Mouse (Mus musculus): Measurements from ENCODE around the gene Kctd13.
"Not testable (repeated sequence)": the region's sequence is repeated elsewhere in the genome, so short reads cannot be mapped to it uniquely, and the experiment has no call there.

Gene Kctd13

DNA sequence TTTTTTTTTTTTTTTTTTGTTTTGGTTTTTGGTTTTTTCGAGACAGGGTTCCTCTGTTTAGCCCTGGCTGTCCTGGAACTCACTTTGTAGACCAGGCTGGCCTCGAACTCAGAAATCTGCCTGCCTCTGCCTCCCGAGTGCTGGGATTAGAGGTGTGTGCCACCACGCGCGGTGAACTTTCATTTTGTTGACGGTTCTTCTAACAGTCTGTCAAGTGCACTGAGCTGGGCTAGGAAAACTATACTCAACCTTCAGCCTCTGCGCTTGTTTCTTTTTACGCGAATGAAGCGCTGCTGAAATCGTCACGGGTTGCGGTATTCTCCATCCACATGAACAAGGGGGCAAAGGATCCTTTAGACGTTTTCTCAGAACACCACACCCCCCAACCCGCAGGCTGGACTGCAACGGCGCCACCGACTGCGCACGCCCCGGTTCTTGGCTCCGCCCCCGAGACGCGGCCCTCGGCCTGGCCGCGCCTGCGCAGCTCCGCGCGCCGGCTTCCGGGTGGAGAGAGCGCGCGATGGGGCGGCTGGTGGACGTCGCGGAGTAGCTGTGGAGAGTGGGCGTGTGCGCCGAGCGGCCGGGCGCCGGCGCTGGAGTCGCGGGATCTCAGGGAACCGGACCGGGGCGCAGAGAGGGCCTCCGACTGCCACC is at the start of gene Kctd13:
Kctd13 (plus strand) TSS at position 496 of the 654 bp plus-strand sequence.
- DNase-seq (ENCODE audit: low spot score): peak; percentile 94

DNA sequence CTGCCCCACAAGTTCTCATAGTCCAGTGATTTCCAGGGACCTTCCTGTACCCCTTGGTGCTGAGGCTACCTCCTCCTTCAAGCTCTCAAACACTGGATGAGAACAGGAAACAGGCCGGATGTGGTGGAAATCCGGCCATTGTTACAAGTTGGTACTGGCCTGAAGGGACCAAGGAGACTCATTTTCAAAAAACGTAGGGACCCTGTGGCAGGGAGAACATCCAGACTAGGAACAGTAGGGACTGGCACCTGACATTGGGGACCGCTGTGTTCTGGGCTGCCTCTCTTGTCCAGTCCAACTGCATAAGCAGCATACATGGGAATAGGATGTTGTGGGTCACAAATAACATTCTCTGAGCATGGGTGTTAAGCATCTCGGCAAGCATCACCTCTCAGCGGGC is 47.6 kb upstream of the Kctd13 start:
- DNase-seq (ENCODE audit: low spot score): no peak

DNA sequence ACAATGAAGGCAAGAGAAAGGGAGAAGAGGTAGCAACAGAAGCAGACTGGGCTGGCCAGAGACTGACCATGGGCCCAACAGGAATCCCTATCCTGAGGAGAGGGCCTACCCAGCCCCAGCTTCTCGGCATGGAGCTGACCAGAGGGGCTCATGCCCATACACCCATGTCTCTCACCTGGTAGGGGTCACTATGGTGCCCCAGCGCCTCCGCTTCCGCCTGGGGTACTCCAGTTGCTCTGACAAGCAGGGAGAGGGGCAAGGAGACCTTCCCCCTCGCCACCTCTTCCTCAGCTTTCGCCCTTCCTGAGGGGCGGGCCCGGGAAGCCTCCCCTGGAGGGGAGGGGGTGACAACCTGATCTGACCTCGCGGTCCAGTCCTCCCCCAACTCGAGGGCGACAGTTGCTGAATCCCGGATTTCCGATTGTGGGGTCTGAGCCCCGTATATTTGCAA is 44.9 kb upstream of the Kctd13 start:
- DNase-seq (ENCODE audit: low spot score): peak; percentile 8

DNA sequence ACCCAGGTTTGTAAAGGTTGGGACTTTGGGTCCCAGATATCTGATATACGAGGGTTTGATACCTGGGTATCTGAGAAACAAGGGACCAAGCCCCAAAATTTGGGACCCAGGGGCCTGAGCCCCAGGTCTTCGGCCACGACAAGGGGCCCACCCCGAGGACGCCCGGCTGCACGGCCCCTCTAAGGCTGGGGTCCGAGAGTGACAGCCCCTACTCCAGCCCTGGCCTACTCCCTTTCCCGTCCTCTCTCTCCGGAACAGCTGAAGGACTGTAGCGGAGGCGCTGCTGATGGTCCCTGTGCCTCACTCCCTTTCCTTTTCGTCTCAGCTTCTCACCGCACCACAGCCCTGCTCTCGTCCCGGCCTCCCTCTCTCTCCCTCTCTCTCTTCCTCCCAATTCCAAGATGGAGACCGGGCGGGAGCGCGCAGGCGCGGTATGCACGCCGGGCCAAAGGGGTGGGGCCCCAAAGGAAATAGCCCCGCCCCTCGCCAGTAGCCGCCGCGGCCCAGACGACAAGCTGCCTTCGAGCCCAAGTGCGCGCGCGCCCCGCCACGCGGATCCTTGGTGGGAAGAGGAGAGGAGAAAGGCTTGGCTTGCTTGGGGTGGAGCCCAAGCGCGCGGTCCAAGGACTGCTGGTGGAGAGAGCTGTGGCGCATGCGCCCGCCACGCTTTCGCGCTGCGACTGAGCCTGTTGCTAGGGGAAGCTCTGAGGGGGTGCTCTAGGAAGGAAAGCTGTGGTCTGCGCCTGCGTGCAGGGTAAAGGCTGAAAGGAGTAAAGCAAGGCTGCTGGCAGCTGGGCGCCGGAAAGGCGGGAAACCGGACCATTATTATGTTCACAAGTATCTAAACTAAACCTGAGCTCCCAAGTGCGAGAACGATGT is 44.2 kb upstream of the Kctd13 start, which contains the start of gene Taok2:
Taok2 (minus strand) TSS at position 418 of the 879 bp plus-strand sequence.
- peak; percentile 92 for DNase-seq (ENCODE audit: low spot score)

DNA sequence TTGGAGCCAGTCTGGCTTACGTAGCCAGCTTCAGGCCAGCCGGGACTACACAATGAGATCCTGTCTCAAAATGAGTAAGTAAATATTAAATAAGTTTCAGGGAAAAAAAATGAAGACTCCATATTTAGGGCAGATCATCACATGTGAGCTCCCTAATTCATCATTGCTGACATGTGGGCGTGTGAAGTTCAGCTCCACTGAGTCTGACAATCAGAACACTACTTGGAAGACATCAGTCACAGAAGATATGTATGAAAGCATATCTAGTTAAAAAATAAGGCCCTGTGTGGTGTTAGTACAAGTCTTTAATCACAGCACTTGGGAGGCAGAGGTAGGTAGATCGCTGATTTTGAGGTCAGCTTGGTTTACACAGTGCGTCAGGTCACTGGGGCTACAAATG is 41.4 kb upstream of the Kctd13 start:
- no peak for DNase-seq (ENCODE audit: low spot score)

DNA sequence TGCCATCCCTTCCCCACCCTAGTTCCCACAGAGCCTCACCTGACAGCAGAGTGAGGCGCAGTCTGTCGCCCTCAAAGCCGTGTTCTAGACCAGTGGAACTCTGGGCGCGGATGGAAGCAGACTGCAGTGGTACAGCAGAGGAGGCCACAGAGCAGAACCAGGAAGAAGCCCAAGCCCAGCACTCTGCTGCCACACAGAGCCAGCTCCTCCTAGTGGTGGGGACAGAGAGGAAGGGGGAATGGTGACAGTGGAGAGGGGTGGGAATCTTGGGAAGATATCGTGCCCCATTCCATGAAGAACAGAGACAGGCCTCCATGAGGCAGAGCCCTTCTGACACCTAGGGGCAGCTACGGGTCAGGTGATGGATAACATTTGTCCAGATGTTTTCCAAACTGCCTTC is 39.8 kb upstream of the Kctd13 start:
- DNase-seq (ENCODE audit: low spot score): no peak

DNA sequence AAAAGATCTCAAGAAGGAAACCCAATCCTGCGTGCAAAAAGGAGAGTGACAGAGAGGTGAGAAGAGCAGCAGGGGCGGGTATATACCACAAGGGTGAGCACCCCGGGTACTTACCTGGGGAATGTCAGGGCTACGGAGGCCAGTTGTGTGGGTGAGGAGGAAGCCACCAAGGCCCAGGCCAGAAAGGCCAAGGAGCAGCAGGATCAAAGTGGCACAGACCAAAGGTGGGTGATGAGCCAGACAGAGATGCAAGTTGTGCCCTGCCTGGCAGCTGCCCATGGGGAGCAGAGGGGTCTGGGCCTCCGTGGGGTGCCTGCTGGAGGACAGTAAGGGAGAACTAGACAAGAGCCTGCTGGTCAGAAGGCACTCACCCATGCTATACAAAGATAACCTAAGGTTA is 31.8 kb upstream of the Kctd13 start:
- DNase-seq (ENCODE audit: low spot score): no peak

DNA sequence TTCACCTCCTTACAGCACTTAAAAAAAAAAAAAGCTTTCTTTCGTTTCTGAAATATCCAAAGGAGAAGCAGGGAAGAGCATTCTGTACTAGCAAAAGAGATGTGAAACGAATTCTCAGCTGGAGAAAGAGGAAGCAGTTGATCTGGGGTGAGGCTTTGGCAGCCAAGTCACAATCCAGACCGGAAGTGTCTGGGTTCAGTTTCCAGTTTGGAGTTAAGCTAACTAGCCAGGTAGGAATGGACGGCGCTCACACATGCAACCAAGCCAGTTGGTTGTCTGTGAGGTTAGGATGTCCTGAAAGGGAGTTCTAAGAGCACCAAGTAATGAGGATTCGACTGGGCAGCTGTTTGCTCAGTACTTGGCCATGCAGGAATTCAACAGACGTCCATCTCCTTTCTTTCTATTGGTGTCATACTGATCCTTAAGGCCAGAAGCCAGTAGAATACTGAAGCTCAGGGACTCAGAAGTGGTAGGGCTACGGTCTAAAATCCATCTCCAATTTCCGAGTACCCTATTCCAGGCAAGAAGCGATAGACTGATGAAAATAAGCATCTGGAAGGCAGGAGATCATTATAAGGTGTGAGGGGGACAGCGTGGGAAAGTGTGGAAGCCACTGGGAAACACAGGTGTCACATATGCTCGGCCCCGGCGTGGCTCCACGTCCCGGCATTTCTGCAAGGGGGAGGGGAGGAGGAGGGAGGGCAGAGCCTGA is 31.1 kb upstream of the Kctd13 start:
- peak; percentile 4 for DNase-seq (ENCODE audit: low spot score)

DNA sequence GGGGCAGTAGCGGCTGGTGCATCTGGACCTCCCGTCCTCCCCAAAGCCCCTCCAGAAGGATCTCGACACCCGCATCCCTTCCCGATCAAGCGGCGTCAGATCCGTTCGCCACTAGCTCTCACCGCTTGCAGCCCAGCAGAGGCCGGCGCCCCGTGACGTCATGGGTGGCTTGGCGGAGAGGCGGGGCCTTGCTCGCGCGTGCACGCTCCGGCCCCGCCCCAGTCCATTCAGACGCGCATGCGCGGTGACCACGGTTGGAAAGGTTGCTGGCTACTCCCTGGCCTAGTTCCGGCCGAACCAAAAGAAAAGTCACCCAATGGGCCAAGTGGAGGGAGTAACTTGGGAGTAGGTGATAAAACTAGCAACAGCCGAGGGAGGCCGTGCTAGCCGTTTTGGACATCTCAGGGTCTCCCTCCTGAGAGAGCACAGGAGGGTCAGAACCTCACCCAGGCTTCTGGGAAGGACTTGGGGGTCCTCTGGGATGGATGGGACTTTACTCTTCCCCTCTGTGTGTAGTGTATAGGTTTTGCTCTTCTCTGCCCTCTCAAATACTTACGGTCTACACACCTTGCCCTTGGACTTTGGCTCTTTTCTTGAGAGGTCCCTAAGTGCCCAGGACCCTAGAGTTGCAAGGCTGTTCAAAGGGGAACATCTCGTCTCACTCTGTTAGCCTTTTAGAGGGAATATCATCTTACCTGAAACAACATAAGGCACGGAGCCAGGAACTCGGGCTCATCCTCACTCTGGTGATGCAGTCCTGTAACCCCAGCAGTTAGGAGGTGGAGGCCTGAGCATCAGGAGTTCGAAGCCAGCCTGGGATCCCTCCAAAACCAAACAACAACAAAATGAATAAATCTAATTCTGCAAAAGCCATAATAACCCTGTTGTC is 30.3 kb upstream of the Kctd13 start:
- DNase-seq (ENCODE audit: low spot score): peak; percentile 84

DNA sequence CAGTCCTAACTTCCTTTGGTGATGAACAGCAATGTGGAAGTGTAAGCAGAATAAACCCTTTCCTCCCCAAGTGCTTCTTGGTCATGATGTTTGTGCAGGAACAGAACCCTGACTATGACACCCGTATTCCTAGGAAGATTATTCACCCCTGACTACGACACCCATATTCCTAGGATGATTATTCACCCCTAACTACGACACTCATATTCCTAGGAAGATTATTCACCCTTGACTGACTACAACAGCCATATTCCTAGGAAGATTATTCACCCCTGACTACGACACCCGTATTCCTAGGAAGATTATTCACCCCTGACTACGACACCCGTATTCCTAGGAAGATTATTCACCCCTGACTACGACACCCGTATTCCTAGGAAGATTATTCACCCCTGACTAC is 28.9 kb upstream of the Kctd13 start:
- not testable (repeated sequence) for DNase-seq (ENCODE audit: low spot score)

DNA sequence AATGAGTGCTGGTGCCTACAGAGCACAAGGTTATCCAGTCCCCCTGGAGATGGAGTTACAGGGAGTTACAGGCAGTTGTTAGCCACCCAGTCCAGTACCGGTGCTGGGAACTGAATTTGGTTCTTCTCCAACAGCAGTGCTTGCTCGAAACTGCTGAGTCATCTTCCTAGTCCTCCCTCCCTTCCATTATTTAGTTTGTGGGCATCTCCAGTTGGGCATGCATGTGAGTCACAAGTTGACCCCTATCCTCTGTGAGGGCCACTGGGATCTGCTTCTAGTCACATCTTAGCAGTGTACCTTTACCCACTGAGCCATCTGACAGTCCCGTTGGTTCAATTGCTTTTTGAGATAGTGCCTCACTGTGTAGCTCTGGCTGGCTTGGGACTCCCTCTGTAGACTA is 23.1 kb upstream of the Kctd13 start:
- DNase-seq (ENCODE audit: low spot score): no peak

DNA sequence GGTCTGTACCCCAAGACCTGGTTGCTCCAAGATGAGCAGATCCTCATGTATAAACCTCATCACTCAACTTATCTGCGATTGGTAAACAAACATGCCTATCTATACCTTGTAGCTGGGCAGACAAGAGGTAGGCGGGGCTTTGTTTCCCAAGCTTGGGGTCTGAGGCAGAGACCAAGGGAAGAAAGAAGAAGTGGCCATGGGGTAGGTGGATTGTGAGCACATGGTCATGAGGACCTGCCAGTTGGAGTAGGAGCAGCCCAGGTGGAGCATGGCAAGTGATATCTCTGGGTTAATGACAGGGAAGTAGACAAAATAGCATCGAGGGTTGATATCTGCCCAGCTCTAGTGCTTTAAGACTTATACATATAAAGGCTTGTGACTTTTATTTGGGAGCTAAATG is 13.8 kb upstream of the Kctd13 start:
- DNase-seq (ENCODE audit: low spot score): no peak

DNA sequence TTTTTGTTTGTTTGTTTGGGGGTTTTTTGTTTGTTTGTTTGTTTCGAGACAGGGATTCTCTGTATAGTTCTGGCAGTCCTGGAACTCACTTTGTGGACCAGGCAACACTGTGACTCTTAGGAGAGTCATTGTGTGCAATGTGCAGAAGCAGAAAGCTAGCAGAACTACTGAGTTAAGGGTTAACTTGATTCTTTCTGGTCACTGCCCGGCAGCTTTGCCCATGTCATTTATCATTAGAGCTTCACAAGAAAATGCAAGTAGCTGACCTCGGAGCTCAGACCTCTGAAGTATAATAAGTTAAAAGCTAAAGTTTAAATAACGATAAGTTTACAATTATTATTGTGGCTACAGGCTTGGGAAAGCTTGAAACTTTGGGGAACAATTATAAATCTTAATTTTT is 10.3 kb upstream of the Kctd13 start:
- not testable (repeated sequence) for DNase-seq (ENCODE audit: low spot score)

DNA sequence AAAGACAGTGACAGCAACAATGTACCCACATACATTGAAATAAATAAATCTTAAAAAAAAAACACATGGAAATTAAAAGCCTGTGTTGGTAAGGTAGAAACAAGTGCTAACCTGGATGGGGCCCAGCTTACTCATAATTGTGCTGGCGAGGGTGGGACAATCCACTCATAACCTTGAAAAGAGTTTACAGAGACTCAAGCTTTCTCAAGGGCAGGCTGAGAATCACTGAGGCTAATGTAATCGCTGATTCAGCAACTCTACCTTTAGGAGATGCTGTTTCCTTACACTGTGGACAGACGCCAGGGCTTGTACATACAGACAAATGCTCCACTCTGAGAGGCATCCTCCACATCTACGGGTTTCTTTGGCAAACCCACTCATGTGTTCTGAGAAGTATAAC is 8.7 kb upstream of the Kctd13 start:
- DNase-seq (ENCODE audit: low spot score): no peak

DNA sequence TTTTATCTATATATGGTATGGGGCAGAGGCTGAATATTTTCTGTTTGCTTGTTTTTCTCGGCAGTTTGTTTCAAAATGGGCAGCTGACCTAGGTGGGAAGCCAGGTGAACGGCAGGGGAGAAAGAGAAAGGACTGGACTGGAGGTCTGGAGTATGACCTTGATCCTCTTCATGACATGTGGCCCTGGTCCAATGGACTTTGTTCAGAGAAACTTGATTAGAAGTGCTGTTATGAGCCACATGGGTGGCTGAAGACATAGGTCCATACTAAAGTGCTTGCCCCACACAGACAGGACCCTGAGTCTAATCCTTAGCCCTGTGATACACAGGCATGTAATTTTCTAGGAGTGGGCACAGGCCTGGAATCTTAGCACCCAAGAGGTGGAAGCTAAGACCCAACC is 7.1 kb upstream of the Kctd13 start:
- no peak for DNase-seq (ENCODE audit: low spot score)

DNA sequence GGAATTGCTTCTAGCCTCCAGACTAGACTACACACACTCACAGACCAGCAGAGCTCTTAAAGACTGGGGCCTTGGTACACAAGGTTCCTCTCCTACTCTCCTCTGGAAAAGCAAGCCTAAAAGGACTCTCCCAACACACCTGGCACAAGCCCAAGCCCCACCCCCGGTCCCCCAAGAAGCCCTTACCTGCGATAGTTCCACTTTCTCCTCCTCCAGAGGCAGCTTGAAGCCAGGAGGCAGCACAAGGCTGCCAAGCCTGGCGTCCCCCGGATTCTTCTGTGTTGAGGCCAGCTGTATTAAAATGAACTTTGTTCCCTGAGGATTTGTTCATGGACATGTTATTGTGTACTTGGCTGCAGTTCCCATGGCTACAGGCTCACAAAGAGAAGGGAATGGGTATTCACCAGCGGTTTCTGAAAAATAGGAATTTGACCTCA is 6.0 kb upstream of the Kctd13 start, which contains the start of gene Tmem219:
Tmem219 (minus strand) TSS at position 294 of the 437 bp plus-strand sequence.
- DNase-seq (ENCODE audit: low spot score): no peak

DNA sequence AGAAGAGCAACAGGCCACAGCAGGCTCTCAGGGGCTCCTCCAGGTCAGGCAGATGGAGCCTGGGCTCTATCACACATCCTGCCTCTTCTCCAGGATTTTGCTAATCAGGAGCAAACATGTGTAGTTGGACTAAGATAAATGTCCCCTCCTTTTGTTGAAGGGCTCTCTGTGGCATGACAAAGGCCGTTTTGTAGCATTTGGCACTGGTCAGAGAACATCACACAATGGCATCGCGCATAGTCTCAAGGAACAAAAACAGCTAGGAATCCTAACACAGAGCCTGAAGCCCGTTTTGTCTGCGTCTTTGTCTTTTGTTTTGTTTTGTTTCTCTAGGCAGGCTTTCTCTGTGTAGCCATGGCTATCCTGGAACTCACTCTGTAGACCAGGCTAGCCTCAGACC is 4.7 kb upstream of the Kctd13 start:
- no peak for DNase-seq (ENCODE audit: low spot score)

DNA sequence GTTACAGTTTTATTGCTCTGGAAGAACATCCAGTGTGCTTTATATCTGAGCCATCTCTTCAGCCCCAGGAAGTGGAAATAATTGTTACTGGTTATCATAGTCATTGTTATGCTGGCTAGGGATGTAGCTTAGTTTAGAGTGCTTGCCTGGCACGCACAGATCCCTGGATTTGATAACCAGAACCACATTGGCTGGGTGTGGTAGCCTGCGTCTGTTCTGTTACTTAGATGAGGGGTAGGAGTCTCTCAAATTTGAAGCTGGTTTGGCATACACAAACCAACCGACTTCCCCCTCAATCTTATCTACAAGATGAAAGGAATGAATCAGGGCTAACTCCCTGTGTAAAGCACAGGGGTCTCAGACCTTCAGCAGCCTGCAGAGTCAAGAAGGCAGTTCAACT is 2.4 kb upstream of the Kctd13 start:
- no peak for DNase-seq (ENCODE audit: low spot score)

DNA sequence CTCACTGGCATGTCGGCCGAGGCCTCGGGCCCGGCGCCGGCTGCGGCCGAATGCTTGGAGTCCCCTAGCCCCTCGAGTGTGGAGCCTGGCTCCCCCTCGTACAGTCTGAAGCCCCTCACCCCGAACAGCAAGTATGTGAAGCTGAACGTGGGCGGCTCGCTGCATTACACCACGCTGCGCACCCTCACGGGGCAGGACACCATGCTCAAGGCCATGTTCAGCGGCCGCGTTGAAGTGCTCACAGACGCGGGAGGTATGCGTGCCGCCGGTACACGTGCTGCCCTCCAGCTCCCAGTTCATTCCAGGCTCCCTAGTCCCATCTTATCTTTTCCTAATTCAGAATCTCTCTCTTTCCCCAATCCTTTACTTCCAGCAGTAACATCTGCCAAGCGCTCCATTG is 367 bp downstream of the Kctd13 start:
- no peak for DNase-seq (ENCODE audit: low spot score)

DNA sequence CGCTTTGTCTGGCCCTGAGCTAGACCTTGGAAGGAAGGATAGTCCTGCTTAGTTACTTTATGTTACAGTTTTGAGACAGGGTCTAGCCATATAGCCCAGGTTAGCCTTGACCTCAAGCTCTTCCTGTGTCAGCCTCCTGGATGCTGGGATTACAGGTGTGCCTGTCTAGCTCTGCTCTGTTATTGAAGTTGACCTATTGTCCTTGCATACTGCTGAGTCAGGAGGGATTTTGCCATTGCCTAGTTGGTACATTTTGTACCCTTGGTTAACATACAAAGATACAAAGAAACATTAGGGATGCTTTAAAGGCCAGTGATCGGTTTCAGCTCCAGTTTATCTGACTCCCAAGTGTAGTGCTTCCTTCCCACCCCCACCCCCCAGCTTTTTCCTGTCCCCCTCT is 4.0 kb downstream of the Kctd13 start:
- no peak for DNase-seq (ENCODE audit: low spot score)

DNA sequence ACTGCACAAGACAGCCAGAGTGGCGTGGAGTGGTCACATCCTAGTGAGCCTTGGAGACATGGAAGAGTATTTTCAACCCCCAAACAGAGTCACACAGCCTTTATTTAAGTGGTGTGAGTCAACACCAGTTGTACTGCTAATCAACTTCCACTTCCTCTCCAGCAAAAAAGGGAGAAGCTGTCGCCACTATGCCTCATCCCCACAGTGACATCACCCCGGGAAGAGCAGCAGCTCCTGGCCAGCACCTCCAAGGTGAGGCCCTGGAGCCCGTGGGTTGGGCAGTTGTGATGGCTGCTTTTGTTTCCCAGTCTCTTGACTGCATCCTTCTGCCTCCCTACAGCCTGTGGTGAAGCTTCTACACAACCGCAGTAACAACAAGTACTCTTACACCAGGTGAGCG is 12.5 kb downstream of the Kctd13 start:
- DNase-seq (ENCODE audit: low spot score): no peak

DNA sequence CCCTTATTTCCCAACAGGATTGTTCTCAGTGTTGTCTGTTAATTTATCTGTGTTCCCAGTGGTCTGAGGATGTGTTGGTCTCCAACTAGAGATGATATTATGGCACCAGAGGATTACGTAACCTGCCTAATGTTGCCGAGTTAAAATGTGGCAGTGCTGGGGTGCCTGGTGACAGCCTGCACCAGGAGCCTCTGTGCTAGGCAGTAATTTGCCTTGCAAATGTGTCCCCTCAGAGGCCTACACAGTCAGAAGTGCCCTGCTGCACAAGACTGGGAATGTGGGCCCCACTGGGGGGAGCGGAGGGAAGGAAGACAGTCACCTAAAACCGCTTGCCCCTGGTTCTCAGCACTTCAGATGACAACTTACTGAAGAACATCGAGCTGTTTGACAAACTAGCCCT is 13.1 kb downstream of the Kctd13 start:
- no peak for DNase-seq (ENCODE audit: low spot score)

All from T-cell, adult 2 months (primary cell).